Mouse (Mus musculus): ENCODE measurements around the gene Polr3b.

Gene Polr3b

GRCm38 (mm10) chr10:84610783-84611182, 11.3 kb upstream of the Polr3b start:
- no peak for DNase-seq (ENCODE audit: low spot score in 2 of 2)

GRCm38 (mm10) chr10:84611664-84612063, 10.4 kb upstream of the Polr3b start:
- DNase-seq (ENCODE audit: low spot score in 2 of 2) = no peak

- no peak for DNase-seq (ENCODE audit: low spot score in 2 of 2)
These were observed 9.8 kb upstream of the Polr3b start for GRCm38 (mm10) chr10:84612281-84612680.

DNA sequence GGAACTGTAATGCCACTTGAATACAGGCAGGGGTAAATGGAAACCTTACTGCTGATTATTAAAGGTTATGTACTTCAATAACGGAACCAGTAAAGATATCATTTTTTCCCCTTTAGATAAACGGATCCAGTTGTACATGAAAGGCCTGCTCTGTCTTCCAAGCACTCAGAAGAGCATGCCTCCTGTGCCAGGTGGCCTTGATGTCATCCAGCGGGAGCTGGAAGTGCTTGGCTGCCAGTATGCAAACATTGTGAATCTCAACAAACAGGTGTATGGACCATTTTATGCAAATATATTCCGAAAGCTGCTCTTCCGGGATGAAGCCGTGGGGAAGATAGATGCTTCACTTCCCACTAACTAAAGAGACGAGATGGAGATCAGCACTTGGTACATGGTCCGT, 8.7 kb upstream of the Polr3b start:
- DNase-seq (ENCODE audit: low spot score in 2 of 2) = no peak

GRCm38 (mm10) chr10:84615076-84615475, 7.0 kb upstream of the Polr3b start:
- no peak for DNase-seq (ENCODE audit: low spot score in 2 of 2)

GRCm38 (mm10) chr10:84631182-84631581, 9.1 kb downstream of the Polr3b start:
- no peak for DNase-seq (ENCODE audit: low spot score in 2 of 2)

DNA sequence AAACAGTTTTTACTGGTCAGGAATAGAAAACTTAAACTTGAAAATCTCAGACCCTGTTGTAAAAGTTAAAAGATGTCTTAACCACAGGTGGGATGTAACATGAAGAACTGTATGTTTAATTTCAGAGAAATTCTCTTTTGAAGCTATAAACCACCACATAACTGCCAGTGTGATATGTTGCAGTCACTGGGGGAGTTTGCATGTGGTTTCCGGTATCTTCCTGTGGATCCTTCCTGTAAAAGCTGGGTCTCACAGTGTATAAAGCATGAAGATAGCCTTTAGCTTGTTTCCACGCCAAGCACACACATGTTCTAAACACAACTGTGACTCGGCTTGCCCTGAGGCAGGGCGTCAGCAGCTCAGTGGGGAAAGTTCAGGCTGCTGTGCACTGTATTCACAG, 9.9 kb downstream of the Polr3b start:
- DNase-seq (ENCODE audit: low spot score in 2 of 2) = no peak

- no peak for DNase-seq (ENCODE audit: low spot score in 2 of 2)
These were observed 14.6 kb downstream of the Polr3b start for GRCm38 (mm10) chr10:84636656-84637055.

- DNase-seq (ENCODE audit: low spot score in 2 of 2) = no peak
These were observed 16.3 kb downstream of the Polr3b start for GRCm38 (mm10) chr10:84638382-84638781.

DNA sequence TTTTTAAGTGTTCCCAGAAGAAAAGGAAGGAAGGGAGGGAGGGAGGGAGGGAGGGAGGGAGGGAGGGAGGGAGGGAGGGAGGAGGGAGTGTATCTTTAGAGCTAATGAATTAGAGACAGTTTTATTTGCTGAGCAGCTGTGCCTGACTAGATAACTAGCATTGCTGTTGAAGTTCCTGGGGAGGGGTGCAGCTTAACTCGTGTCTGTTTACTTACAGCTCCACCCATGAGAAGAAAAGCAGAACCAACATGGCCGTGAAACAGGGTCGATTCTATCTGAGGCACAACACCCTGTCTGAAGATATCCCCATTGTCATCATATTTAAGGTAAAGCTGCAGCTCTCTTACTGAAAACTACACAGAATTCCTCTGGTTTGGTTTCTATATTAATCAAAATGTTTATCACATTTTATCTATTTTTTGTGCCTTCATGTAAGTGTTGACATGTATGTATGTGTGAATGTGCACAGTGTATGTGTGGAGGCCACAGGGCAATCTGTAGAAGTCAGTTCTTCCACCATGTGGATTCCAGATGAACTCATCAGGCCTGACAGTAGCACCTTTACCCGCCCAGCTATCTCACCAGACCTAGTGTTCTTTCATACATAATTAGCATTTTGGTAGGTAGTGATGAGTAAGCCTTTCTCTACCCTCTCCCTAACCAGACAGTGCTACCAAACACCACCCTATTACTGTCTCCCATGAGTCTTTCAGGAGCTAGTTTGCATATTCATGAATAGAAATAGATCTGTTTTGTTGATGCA, 17.6 kb downstream of the Polr3b start:
- DNase-seq (ENCODE audit: low spot score in 2 of 2) = no peak

- no peak for DNase-seq (ENCODE audit: low spot score in 2 of 2)
These were observed 18.8 kb downstream of the Polr3b start for GRCm38 (mm10) chr10:84640861-84641260.

DNA sequence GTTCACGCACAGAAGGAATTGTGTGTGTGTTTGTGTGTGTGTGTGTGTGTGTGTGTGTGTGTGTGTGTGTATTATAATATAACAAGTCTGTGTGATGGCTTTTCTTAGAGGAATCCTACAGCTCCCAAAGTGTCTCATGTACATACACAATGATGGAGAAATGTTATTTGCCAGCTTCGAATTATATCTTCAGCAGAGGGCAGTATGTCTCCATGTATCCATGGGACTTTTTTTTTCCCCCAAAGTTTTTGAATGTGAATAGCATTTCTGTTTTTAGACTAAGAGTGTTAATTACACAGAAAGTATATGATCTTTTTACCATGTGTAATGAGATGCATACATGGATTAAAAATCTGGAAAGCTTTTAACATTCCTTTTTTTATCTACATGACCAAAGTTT, 19.5 kb downstream of the Polr3b start:
- DNase-seq (ENCODE audit: low spot score in 2 of 2) = no peak

DNA sequence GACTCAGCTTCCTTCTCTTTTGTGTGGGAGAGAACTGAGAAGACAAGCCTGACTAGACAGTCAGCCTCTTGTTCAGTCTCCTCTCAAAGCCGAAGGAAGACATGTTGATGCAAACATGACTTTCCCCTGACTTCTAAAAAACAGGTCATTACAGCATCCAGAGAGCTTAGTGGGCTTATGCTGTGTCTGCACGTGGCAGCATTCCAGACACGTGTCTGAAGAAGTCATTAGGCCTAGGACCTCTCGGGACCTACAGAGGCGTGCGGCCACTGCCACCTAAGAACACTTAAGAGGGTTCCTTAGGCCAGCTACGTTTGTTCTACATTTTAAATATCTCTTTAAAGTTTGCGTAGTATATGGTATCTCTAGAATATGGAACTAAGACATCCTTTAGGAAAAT, 23.8 kb downstream of the Polr3b start:
- DNase-seq (ENCODE audit: low spot score in 2 of 2) = no peak

GRCm38 (mm10) chr10:84646506-84647102, 24.5 kb downstream of the Polr3b start:
- peak; percentile 30 to 42 for DNase-seq (ENCODE audit: low spot score in 2 of 2)

DNA sequence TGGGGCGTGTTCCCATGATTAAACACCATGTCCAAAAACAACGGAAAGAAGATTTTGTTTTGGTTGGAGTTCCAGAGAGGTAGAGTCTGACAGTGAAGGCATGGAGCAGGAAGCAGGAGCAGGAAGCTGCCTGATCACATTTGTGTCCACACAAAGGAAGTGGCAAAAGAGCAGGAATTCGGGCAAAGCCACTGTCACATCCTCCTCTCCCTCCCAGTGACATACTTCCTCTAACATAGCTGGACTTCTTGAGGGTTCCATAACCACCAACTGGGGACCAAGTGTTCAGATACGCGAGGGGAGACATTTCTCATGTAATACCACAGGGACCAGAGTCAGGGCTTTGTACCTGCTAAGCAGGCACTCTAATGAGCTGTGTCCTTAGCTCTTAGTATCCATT, 25.2 kb downstream of the Polr3b start:
- DNase-seq (ENCODE audit: low spot score in 2 of 2) = no peak

- DNase-seq (ENCODE audit: low spot score in 2 of 2) = no peak
These were observed 26.8 kb downstream of the Polr3b start for GRCm38 (mm10) chr10:84648911-84649310.

- no peak for DNase-seq (ENCODE audit: low spot score in 2 of 2)
These were observed 31.9 kb downstream of the Polr3b start for GRCm38 (mm10) chr10:84654029-84654428.

DNA sequence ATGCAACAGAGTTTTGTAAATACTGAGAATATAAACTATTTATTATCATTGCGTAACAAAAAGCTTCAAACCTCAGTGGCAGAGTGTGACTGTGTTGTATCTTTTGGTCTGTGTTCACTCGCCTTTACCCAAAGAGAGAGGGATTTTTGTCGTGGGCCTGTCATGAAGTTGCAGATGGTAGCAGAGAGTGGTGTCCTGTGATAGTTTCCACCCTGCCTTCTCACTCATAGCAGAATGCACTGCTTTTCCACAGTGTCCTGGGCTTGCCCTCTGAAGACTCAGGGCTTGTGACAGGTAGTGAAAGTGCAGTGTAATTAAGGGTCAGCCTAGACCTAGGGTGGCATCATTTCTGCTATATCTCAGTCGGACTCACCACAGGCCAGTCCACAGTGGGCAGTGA, 32.6 kb downstream of the Polr3b start:
- DNase-seq (ENCODE audit: low spot score in 2 of 2) = no peak

DNA sequence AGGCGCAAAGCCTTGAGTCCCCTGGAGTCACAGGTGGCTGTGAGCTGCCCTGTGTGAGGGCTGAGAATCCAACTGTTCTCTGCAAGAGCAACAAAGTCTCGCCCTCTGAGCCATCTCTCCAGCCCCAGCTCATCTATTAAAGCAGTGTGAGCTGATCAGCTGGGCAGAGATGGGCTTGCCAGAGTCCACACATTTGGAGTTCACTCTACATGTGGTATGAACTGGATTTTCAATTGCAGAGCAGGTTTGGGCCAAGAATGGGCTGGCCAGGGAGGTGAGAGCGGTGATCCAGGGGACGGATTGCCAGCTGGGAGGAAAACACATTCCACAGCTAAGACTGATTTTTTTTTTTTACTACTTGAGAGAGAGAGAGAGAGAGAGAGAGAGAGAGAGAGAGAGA, 34.5 kb downstream of the Polr3b start:
- no peak for DNase-seq (ENCODE audit: low spot score in 2 of 2)

DNA sequence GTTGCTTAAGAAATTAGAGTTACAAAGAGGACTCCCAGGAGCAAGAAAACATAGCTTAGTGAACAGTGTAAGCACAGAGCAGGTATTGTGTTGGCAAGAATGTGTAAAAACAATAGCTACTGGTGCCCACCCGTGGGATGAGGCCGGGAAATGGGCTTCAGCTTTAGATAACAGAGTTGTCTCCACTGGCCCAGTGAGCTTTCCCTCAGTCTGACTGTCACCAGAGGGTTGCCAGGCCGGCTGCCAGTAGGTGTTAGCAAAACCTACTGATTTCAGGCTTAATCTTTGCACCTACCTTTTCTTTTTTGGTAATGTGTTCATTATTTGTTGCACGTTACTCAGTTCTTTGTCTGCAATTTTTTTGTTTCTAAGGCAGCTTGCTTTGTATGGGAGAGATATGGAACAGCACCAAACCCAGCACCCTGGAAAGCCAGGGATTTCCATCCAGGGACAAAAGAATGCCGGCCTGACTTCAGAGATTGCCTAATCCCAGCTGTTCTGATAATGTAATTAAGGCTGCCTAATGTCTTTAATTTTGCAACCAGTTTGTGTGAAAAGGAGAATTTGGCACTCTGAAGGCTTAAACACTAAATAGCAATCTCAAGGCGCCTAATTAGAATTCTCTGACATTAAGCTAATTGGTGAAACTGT, 35.5 kb downstream of the Polr3b start:
- no peak for DNase-seq (ENCODE audit: low spot score in 2 of 2)

DNA sequence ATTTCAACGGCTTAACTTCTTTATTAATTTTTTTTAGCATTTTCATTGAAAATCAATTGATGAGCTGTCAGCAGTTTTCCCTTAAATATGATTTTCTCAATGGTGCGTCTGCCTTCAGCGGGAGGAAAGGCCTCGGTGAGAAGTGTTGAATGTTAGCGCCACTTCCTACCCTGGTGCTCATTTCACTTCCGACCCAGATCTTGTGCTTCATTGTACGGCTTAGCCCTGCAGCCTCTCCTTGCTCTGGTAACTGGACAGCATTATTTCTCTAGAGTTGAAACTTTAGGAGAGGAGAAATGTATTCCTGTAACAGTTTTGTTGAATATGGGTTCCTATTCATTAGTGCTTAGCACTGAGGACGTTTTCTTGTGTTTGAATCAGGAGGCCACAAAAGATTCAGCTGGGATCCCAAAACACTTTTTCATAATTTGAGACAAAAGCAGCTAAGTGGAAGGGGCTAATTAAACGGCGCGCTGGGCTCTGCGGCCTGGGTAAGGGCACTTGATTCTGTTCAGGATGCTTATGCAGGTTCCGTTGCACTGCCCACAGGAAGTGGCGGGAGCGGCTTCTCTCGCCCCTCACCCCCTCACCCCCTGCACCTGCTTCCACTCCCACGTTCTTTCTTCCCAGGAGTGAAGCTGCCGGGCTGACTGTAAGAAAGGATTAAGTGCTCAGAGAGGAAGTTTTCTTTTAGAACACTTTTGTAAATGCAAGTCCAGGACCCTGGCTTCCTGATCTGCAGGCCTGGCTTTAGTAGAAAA, 36.2 kb downstream of the Polr3b start:
- no peak for DNase-seq (ENCODE audit: low spot score in 2 of 2)

DNA sequence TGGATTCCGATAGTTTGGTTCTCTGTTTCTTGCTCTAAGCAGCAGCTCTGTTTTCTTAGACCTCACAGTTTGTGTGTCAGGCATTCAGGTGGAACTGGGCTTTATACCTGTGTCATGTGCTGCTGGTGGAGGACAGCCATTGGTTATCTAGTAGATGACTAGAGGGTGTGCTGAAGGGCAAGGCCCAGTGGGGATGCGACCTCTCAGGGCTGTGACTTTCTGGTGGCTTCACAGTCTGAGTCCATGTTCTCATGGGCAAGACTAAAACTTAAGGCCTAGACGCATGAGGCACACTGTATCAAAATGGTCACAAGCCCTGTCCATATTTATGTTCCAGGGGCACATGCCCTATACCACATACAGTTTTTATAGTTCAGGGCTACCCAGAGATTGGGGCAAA, 37.2 kb downstream of the Polr3b start:
- DNase-seq (ENCODE audit: low spot score in 2 of 2) = no peak

Data from frontal cortex, postnatal 10 days (tissue).